Mouse (Mus musculus) brown adipose tissue, adult 24 weeks (tissue): ENCODE data around the gene Dcst2. TPM values are rescaled to one million over a fixed set of nuclear protein-coding genes. Genes with fewer than 3 reads are reported as not detected.

Experiments used
- H3K27ac ChIP-seq: fragments of 200-500 bp; replicated peaks from 2 replicates; pipeline ENCODE4 v1.5.1; 2012; ENCODE audit warnings: low read depth, mild to moderate bottlenecking, low read length
- H3K4me1 ChIP-seq: fragments of 200-500 bp; 2 replicates; pipeline ENCODE4 v1.6.1; 2012; ENCODE audit warnings: low read length, mixed read lengths; ENCODE audit not compliant: control insufficient read depth, insufficient read depth, insufficient read length
- H3K4me3 ChIP-seq: fragments of 200-500 bp; 2 replicates; pipeline ENCODE4 v1.5.1; 2012; ENCODE audit warnings: low read depth, mild to moderate bottlenecking, low read length, moderate library complexity; ENCODE audit not compliant: insufficient read depth
- polyA plus RNA-seq: library from polyadenylated mRNA; stranded (reverse); fragments of >200 nt; gene quantifications from 2 replicates; pipeline ENCODE4 v1.2.4, GENCODE M21; 2012; ENCODE audit not compliant: missing spikeins, insufficient read depth, insufficient read length

The Dcst2 gene
- polyA plus RNA-seq, 1 experiment, result 1.2 TPM

- H3K4me1 ChIP-seq, result no peaks in the 10 kb centered on the region
- H3K27ac ChIP-seq, result peak overlapping the region; percentile 92
- H3K4me3 ChIP-seq, result peak overlapping the region; percentile 70
These were observed 33.6 kb downstream of the Dcst2 start for GRCm38 (mm10) chr3:89395419-89395805.

GRCm38 (mm10) chr3:89395806-89396653, 34.3 kb downstream of the Dcst2 start:
- H3K4me1 ChIP-seq, result no peaks in the 10 kb centered on the region
- H3K4me3 ChIP-seq, result peak overlapping the region; percentile 70
- H3K27ac ChIP-seq, result no peak overlapping the region; the same call in 1 of the 2 replicates

- Histone ChIP-seq H3K27ac (peak overlapping the region; percentile 16; the same call in 1 of the 2 replicates), H3K4me1 (no peaks in the 10 kb centered on the region), H3K4me3 (peak overlapping the region; percentile 13; the same call in 1 of the 2 replicates)
These were observed 34.9 kb downstream of the Dcst2 start for GRCm38 (mm10) chr3:89396654-89397005.

- H3K27ac ChIP-seq, result no peak overlapping the region
- no peaks in the 10 kb centered on the region for H3K4me1 ChIP-seq
- no peak overlapping the region for H3K4me3 ChIP-seq
These were observed 39.6 kb downstream of the Dcst2 start for GRCm38 (mm10) chr3:89401329-89401728.

- H3K4me1 ChIP-seq, result peaks cover 4% of the 10 kb centered on the region; the same call in 1 of the 2 replicates
- no peak within 1 kb of the TSS for H3K4me3 ChIP-seq
- no peak within 1 kb of the TSS for H3K27ac ChIP-seq
These were observed 40.9 kb downstream of the Dcst2 start, which contains the start of gene Lenep for GRCm38 (mm10) chr3:89402693-89403092. Gene Lenep (minus strand): TSS chr3:89402793.

GRCm38 (mm10) chr3:89406887-89407286, 45.1 kb downstream of the Dcst2 start:
- Histone ChIP-seq H3K4me1 (peaks cover 8% of the 10 kb centered on the region; the same call in 1 of the 2 replicates), H3K4me3 (no peak overlapping the region), H3K27ac (no peak overlapping the region)

GRCm38 (mm10) chr3:89408448-89408847, 46.7 kb downstream of the Dcst2 start:
- H3K4me3 ChIP-seq, result no peak overlapping the region
- H3K27ac ChIP-seq, result peak overlapping the region; percentile 97
- peaks cover 8% of the 10 kb centered on the region; the same call in 1 of the 2 replicates for H3K4me1 ChIP-seq

GRCm38 (mm10) chr3:89409701-89410100, 47.9 kb downstream of the Dcst2 start:
- H3K4me1 ChIP-seq, result peaks cover 8% of the 10 kb centered on the region; the same call in 1 of the 2 replicates
- H3K4me3 ChIP-seq, result peak overlapping the region; percentile 79; the same call in 1 of the 2 replicates
- H3K27ac ChIP-seq, result peak overlapping the region; percentile 97

- H3K4me1 ChIP-seq, result peaks cover 8% of the 10 kb centered on the region; the same call in 1 of the 2 replicates
- peak overlapping the region; percentile 79 for H3K4me3 ChIP-seq
- peak overlapping the region; percentile 93 for H3K27ac ChIP-seq
These were observed 49.1 kb downstream of the Dcst2 start for GRCm38 (mm10) chr3:89410864-89411263.

- Histone ChIP-seq H3K4me3 (peak within 1 kb of the TSS; percentile 79), H3K4me1 (peaks cover 8% of the 10 kb centered on the region; the same call in 1 of the 2 replicates)
These were observed 50.0 kb downstream of the Dcst2 start, which contains the start of gene Flad1 for GRCm38 (mm10) chr3:89411490-89412393. Gene Flad1 (minus strand): TSS chr3:89411870.

GRCm38 (mm10) chr3:89416158-89416557, 54.4 kb downstream of the Dcst2 start:
- no peak overlapping the region for H3K27ac ChIP-seq
- no peak overlapping the region for H3K4me3 ChIP-seq
- 0 out of 2 replicates have a peak, but pooled peaks cover 2% of the 10 kb centered on the region for H3K4me1 ChIP-seq

More at GRCm38 (mm10) chr3:89411490-89412393, 50.0 kb downstream of the Dcst2 start, which contains the start of gene Flad1:
- peak within 1 kb of the TSS; percentile 93 for H3K27ac ChIP-seq

- Histone ChIP-seq H3K4me3 (peak overlapping the region; percentile 15; the same call in 1 of the 2 replicates), H3K27ac (no peak overlapping the region), H3K4me1 (peaks cover 7% of the 10 kb centered on the region)
These were observed 55.4 kb downstream of the Dcst2 start for GRCm38 (mm10) chr3:89417131-89417530.

GRCm38 (mm10) chr3:89417840-89418169, 56.0 kb downstream of the Dcst2 start:
- Histone ChIP-seq H3K27ac (no peak overlapping the region), H3K4me3 (peak overlapping the region; percentile 56), H3K4me1 (peaks cover 7% of the 10 kb centered on the region)

GRCm38 (mm10) chr3:89418170-89418860, 56.5 kb downstream of the Dcst2 start, which contains the start of the genes Cks1b and Shc1:
Gene Cks1b (minus strand): TSS chr3:89418383.
Gene Shc1 (plus strand): TSS chr3:89418443.
- Histone ChIP-seq H3K4me3 (peak within 1 kb of the TSS; percentile 79), H3K27ac (peak within 1 kb of the TSS; percentile 98), H3K4me1 (peaks cover 7% of the 10 kb centered on the region)
